In genomic region chr15:83473832-83474465, GRCm38 (mm10) we compare ENCODE assay signal across 8 mouse cellular contexts. TPM values are rescaled to one million over a fixed set of nuclear protein-coding genes. Genes with fewer than 3 reads are reported as not detected.
DNase-seq lines count a peak whose midpoint lies in the region; ATAC-seq and TF ChIP-seq lines count a peak whose summit lies in the region.

No protein-coding gene starts in this region.

- TF ChIP-seq CTCF in lung, embryonic 14.5 days (IDR thresholded peaks at IDR 0.05; ENCODE audit: low read depth): no peak

- peak overlapping the region; percentile 21; the same call in 1 of the 2 replicates for H3K27ac ChIP-seq in lung, embryonic 14.5 days (ENCODE audit: low read depth)
- peak overlapping the region; percentile 59; the same call in 1 of the 2 replicates for H3K27ac ChIP-seq in stomach, embryonic 14.5 days (ENCODE audit: low read length)
- no peak overlapping the region for H3K27ac ChIP-seq in forebrain, embryonic 14.5 days (ENCODE audit: low read depth, low read length)

- DNase-seq in urinary bladder, adult 18-20 months (ENCODE audit: low spot score in 2 of 2): peak; percentile 48 to 86
- no peak for DNase-seq in urinary bladder, postnatal 10 days (ENCODE audit: low spot score)
- peak; percentile 38 for DNase-seq in gastrocnemius, postnatal 10 days
- DNase-seq in kidney, adult 18-20 months: peak; percentile 59
- DNase-seq in lung, embryonic 14.5 days: peak; percentile 59
- DNase-seq in forebrain, embryonic 14.5 days (ENCODE audit: low spot score): no peak
- no peak for DNase-seq in left cerebral cortex, postnatal 25 days (ENCODE audit: low spot score in 2 of 2)

- 43% methylated on average over 10 of the region's 10 CpGs for WGBS in lung, embryonic 14.5 days
- WGBS in stomach, embryonic 14.5 days: 45% methylated on average over 10 of the region's 10 CpGs
- WGBS in forebrain, embryonic 14.5 days: 73% methylated on average over 10 of the region's 10 CpGs

- H3K4me3 ChIP-seq in lung, embryonic 14.5 days (ENCODE audit: low read depth, low read length): no peak overlapping the region
- H3K4me3 ChIP-seq in stomach, embryonic 14.5 days (ENCODE audit: low read depth, low read length): no peak overlapping the region
- H3K4me3 ChIP-seq in forebrain, embryonic 14.5 days (ENCODE audit: low read depth, low read length): no peak overlapping the region

- peak overlapping the region; percentile 8; the same call in 1 of the 2 replicates for H3K4me2 ChIP-seq in lung, embryonic 14.5 days
- no peak overlapping the region; the same call in 1 of the 2 replicates for H3K4me2 ChIP-seq in stomach, embryonic 14.5 days (replicated peaks; ENCODE audit: low read depth, low read length)
- no peak overlapping the region for H3K4me2 ChIP-seq in forebrain, embryonic 14.5 days (ENCODE audit: low read length)

- peak; percentile 89 for ATAC-seq in lung, embryonic 14.5 days (ENCODE audit: insufficient read depth)
- peak; percentile 94 for ATAC-seq in stomach, embryonic 14.5 days (ENCODE audit: insufficient number of reproducible peaks, insufficient read depth, low FRiP score, low read depth)
- no peak for ATAC-seq in forebrain, embryonic 14.5 days

- no peaks in the 10 kb centered on the region for H3K9me3 ChIP-seq in lung, embryonic 14.5 days (ENCODE audit: low read depth, low read length)
- H3K9me3 ChIP-seq in stomach, embryonic 14.5 days (ENCODE audit: control insufficient read depth, low read depth, low read length): no peaks in the 10 kb centered on the region
- no peaks in the 10 kb centered on the region for H3K9me3 ChIP-seq in forebrain, embryonic 14.5 days (replicated peaks; ENCODE audit: control insufficient read depth, low read length)

- H3K9ac ChIP-seq in lung, embryonic 14.5 days: no peak overlapping the region
- no peak overlapping the region for H3K9ac ChIP-seq in stomach, embryonic 14.5 days (replicated peaks; ENCODE audit: low read depth, low read length)
- no peak overlapping the region for H3K9ac ChIP-seq in forebrain, embryonic 14.5 days (ENCODE audit: low read length)

- intact Hi-C loops in left cerebral cortex, postnatal 25 days (cut with DNase I): no loop called here

- H3K4me1 ChIP-seq in lung, embryonic 14.5 days (ENCODE audit: insufficient read depth): no peaks in the 10 kb centered on the region
- H3K4me1 ChIP-seq in stomach, embryonic 14.5 days (ENCODE audit: control insufficient read depth, insufficient read depth, low read length): peaks cover 2% of the 10 kb centered on the region; the same call in 1 of the 2 replicates
- H3K4me1 ChIP-seq in forebrain, embryonic 14.5 days (ENCODE audit: control insufficient read depth, insufficient read depth, low read length): no peaks in the 10 kb centered on the region

- H3K27me3 ChIP-seq in lung, embryonic 14.5 days (ENCODE audit: insufficient read depth, low read length): no peaks in the 10 kb centered on the region
- no peaks in the 10 kb centered on the region for H3K27me3 ChIP-seq in stomach, embryonic 14.5 days (ENCODE audit: control insufficient read depth, insufficient read depth, low read length)
- no peaks in the 10 kb centered on the region for H3K27me3 ChIP-seq in forebrain, embryonic 14.5 days (replicated peaks; ENCODE audit: control insufficient read depth, insufficient read depth, low read length)

- no peaks in the 10 kb centered on the region for H3K36me3 ChIP-seq in lung, embryonic 14.5 days (ENCODE audit: insufficient read depth)
- no peaks in the 10 kb centered on the region for H3K36me3 ChIP-seq in stomach, embryonic 14.5 days (ENCODE audit: control insufficient read depth, insufficient read depth, low read length)
- no peaks in the 10 kb centered on the region for H3K36me3 ChIP-seq in forebrain, embryonic 14.5 days (ENCODE audit: control insufficient read depth, insufficient read depth, low read length)

RNA-seq across cellular contexts. Expression of gene Pacsin2, which starts 9.5 kb away (rescaled TPM):
- 10 to 100 TPM; 42.8 to 44.4 TPM for total RNA-seq in gastrocnemius, postnatal 10 days (2021)
- polyA plus RNA-seq in lung, embryonic 14.5 days (2014; fragmentation: Nextera tagmentation; extraction: Ambion mirVana): 62.3 and 63.8 TPM in 2 replicates
- 53.5 and 55.1 TPM in 2 replicates for polyA plus RNA-seq in stomach, embryonic 14.5 days (2014; fragmentation: Nextera tagmentation; extraction: Ambion mirVana)
- polyA plus RNA-seq in forebrain, embryonic 14.5 days (2014; fragmentation: Nextera tagmentation; extraction: Ambion mirVana): 11.0 and 14.9 TPM in 2 replicates
- 10 to 100 TPM; 90.1 to 97.8 TPM for total RNA-seq in left cerebral cortex, postnatal 25 days (2021)

RNA-seq across cellular contexts. Expression of gene Ttll1, which starts 36.7 kb away (rescaled TPM):
- total RNA-seq in gastrocnemius, postnatal 10 days (2021): 1 to 10 TPM; 5.2 to 6.3 TPM
- 13.8 and 15.1 TPM in 2 replicates for polyA plus RNA-seq in lung, embryonic 14.5 days (2014; fragmentation: Nextera tagmentation; extraction: Ambion mirVana)
- 18.0 and 19.2 TPM in 2 replicates for polyA plus RNA-seq in stomach, embryonic 14.5 days (2014; fragmentation: Nextera tagmentation; extraction: Ambion mirVana)
- 35.5 and 45.3 TPM in 2 replicates for polyA plus RNA-seq in forebrain, embryonic 14.5 days (2014; fragmentation: Nextera tagmentation; extraction: Ambion mirVana)
- total RNA-seq in left cerebral cortex, postnatal 25 days (2021): 10 to 100 TPM; 50.6 to 52.6 TPM

RNA-seq across cellular contexts. Expression of gene Bik, which starts 52.7 kb away (rescaled TPM):
- 1 to 10 TPM; 2.0 to 3.3 TPM for total RNA-seq in gastrocnemius, postnatal 10 days (2021)
- 12.1 and 14.2 TPM in 2 replicates for polyA plus RNA-seq in lung, embryonic 14.5 days (2014; fragmentation: Nextera tagmentation; extraction: Ambion mirVana)
- polyA plus RNA-seq in stomach, embryonic 14.5 days (2014; fragmentation: Nextera tagmentation; extraction: Ambion mirVana): 7.1 and 8.9 TPM in 2 replicates
- 0.89 and 2.2 TPM in 2 replicates for polyA plus RNA-seq in forebrain, embryonic 14.5 days (2014; fragmentation: Nextera tagmentation; extraction: Ambion mirVana)
- not detected for total RNA-seq in left cerebral cortex, postnatal 25 days (2021)

Comparison
In these comparisons a context has a peak if more than half of its experiments do, and no peak if none do; other contexts are left out.
1. DNase-seq: peak in urinary bladder, adult 18-20 months (2 of 2), gastrocnemius, postnatal 10 days (single experiment), kidney, adult 18-20 months (single experiment) and lung, embryonic 14.5 days (single experiment); none in urinary bladder, postnatal 10 days (single experiment), forebrain, embryonic 14.5 days (single experiment) and left cerebral cortex, postnatal 25 days (0 of 2).